Mouse (Mus musculus) spleen, adult 2 months (tissue): ENCODE data around the gene Lpar6. TPM values are rescaled to one million over a fixed set of nuclear protein-coding genes. Genes with fewer than 3 reads are reported as not detected.

Experiments used
- DNase-seq, 2 experiments: peaks; one replicate each; pipeline versions ENCODE4 v3.0.0 to v3.0.0-alpha.2; 2012 to 2021; ENCODE audit warnings: low spot score in 2 of 2, low read depth in 1 of 2
- H3K27ac ChIP-seq: fragments of 200-500 bp; 2 replicates; pipeline ENCODE4 v1.5.1; 2012; ENCODE audit warnings: low read length, inconsistent platforms; ENCODE audit not compliant: insufficient read depth
- H3K27me3 ChIP-seq: fragments of 200-500 bp; 2 replicates; pipeline ENCODE4 v1.6.1; 2012; ENCODE audit warnings: mild to moderate bottlenecking, moderate library complexity, low read length, inconsistent platforms; ENCODE audit not compliant: control insufficient read depth, insufficient read depth
- H3K36me3 ChIP-seq: fragments of 200-500 bp; 2 replicates; pipeline ENCODE4 v1.6.1; 2012; ENCODE audit warnings: mild to moderate bottlenecking, low read length, inconsistent platforms; ENCODE audit not compliant: control insufficient read depth, insufficient read depth
- H3K4me1 ChIP-seq: fragments of 200-500 bp; 2 replicates; pipeline ENCODE4 v1.6.1; 2011; ENCODE audit warnings: inconsistent platforms; ENCODE audit not compliant: control insufficient read depth, insufficient read depth, insufficient read length
- H3K4me3 ChIP-seq: fragments of 200-500 bp; 2 replicates; pipeline ENCODE4 v1.5.1; 2011; ENCODE audit warnings: mild to moderate bottlenecking, inconsistent platforms; ENCODE audit not compliant: insufficient read depth, insufficient read length; ENCODE audit errors: extremely low read depth
- CTCF ChIP-seq: fragments of 200-500 bp; IDR thresholded peaks from 2 replicates; pipeline ENCODE4 v1.5.1; 2011; ENCODE audit warnings: mild to moderate bottlenecking, inconsistent platforms; ENCODE audit not compliant: insufficient read depth, insufficient read length, insufficient replicate concordance; ENCODE audit errors: extremely low read depth
- POLR2A ChIP-seq: fragments of 200-500 bp; IDR thresholded peaks from 2 replicates; pipeline ENCODE4 v1.6.1; 2011; ENCODE audit warnings: low read depth, low read length, inconsistent platforms
- WGBS: fragments of 180-500 bp; shearing (Covaris S2); methylation state at CpG from one replicate; pipeline ENCODE4 v1.1.7; 2018; 5-methylcytosine and 5-hydroxymethylcytosine counted together
- polyA plus RNA-seq: library from polyadenylated mRNA; depleted of rRNA; stranded (reverse); fragments of >200 nt; gene quantifications from 2 replicates; pipeline ENCODE4 v1.2.3, GENCODE M21; 2012; rRNA removed

Gene Lpar6
- polyA plus RNA-seq = 2.7 and 2.8 TPM in 2 replicates

DNA sequence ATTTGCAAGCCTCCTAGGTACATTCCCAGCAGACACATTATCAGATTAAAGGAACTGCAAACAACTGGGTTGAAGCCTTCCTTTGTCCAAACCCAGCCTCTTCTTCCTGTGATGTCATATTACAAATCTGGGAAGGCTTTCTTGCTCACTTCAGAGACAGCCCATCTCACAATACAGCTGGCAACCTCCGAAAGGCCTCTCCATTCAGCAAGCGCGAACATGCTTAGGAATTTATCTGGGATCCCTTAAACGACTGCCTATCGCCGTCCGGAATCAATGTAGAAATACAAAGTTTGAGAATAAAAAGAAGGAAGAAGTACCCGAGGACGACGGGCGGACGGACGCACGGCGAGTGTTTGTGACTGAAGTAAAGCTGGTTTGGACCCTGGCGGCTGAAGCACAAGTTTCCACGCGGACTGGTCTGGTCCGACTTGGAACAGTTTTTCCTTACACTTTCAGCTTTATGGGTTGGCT lies at the start of gene Lpar6:
Gene Lpar6 (plus strand): TSS at position 48 of the 474 bp plus-strand sequence.
- WGBS = under 1% methylated on average over 19 of the region's 19 CpGs
- Histone ChIP-seq H3K4me3 (peak within 1 kb of the TSS; percentile 82), H3K4me1 (peaks cover 2% of the 10 kb centered on the region; the same call in 1 of the 2 replicates), H3K27ac (peak within 1 kb of the TSS; percentile 91), H3K36me3 (peaks cover 1% of the 10 kb centered on the region; the same call in 1 of the 2 replicates), H3K27me3 (no peaks in the 10 kb centered on the region)
- peak in 1 of 2 experiments; percentile 23 for DNase-seq
- TF ChIP-seq CTCF (no peak), POLR2A (peak; percentile 75)

DNA sequence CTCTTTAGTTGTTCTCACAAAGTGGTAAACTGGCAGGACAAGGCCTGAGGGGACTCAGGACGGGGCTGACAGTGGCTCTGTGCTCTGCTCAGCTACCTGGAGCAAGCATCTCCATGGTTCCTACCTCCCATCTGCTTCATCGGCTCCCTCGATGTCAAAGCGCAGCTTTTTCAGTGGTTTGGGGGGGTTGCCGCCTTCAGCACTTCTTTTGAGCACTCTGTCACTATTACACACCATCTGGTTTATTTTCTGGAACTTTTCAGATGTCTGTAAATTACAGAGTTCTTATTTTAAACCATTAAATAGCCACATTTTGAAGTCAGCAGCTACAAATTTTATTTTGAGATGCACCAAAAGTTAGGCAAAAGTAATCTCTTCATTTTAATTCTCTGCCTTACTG lies 38.6 kb upstream of the Lpar6 start:
- no peaks in the 10 kb centered on the region for H3K27me3 ChIP-seq
- H3K36me3 ChIP-seq = peaks cover 20% of the 10 kb centered on the region
- TF ChIP-seq CTCF (no peak), POLR2A (no peak)
- no peaks in the 10 kb centered on the region for H3K4me1 ChIP-seq
- no peak overlapping the region for H3K27ac ChIP-seq
- WGBS = 93% methylated on average over 5 of the region's 5 CpGs
- no peak for DNase-seq
- no peak overlapping the region for H3K4me3 ChIP-seq

- 53% methylated on average over 3 of the region's 3 CpGs for WGBS
- TF ChIP-seq POLR2A (no peak), CTCF (no peak)
- Histone ChIP-seq H3K27ac (no peak overlapping the region), H3K4me3 (no peak overlapping the region), H3K4me1 (no peaks in the 10 kb centered on the region), H3K36me3 (peaks cover 23% of the 10 kb centered on the region), H3K27me3 (no peaks in the 10 kb centered on the region)
- DNase-seq = no peak
Measured at GRCm38 (mm10) chr14:73201447-73201846, 36.2 kb upstream of the Lpar6 start.

DNA sequence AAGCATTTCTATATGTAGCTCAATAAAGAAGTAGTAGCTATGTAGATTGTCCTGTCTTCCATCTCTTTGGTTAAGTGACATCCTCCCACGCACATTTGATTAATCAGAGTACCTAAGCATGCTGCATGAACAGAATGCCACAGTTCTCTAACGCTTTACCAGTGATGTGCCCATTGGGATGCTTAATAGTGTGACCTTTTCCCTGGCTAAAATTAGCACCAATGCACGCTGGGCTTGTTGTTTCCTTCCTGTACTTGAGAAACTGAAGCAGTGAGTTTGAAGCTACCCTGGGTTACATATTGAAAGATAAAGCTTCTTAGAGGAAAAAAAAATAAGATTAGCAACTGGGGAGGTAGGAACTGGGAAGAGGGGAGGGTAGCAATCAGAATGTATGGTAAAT lies 33.7 kb upstream of the Lpar6 start:
- H3K4me3 ChIP-seq = no peak overlapping the region
- no peaks in the 10 kb centered on the region for H3K27me3 ChIP-seq
- WGBS = 68% methylated on average over 3 of the region's 3 CpGs
- TF ChIP-seq POLR2A (no peak), CTCF (no peak)
- H3K27ac ChIP-seq = no peak overlapping the region
- peaks cover 13% of the 10 kb centered on the region for H3K36me3 ChIP-seq
- no peak for DNase-seq
- no peaks in the 10 kb centered on the region for H3K4me1 ChIP-seq

DNA sequence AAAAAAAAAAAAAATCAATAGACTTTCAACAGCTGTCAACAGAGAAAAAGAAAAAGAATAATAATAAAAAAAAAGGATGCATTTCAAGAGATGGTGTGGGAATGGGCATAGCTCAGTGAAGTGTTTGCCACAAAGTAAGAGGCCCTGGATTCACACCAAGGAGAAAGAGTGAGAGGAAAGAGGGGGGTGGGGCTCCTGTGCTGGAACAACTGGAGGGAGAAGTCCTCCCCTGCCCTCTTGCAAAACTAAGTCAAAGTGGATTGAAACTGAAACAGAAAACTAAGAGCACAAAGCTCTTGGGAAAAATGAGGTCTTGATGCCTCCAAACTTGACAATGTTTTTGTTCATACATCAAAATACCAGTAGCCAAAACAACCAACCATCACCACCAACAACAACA lies 28.4 kb upstream of the Lpar6 start:
- peaks cover 13% of the 10 kb centered on the region for H3K36me3 ChIP-seq
- no peak for TF ChIP-seq POLR2A
- no peak for DNase-seq
- H3K27me3 ChIP-seq = no peaks in the 10 kb centered on the region
- 0 out of 2 replicates have a peak, but pooled peaks cover 2% of the 10 kb centered on the region for H3K4me1 ChIP-seq
- no peak overlapping the region for H3K27ac ChIP-seq
- no peak overlapping the region for H3K4me3 ChIP-seq

- no peak for DNase-seq
- TF ChIP-seq POLR2A (no peak), CTCF (no peak)
- Histone ChIP-seq H3K27me3 (no peaks in the 10 kb centered on the region), H3K27ac (no peak overlapping the region), H3K4me3 (no peak overlapping the region), H3K36me3 (peaks cover 12% of the 10 kb centered on the region), H3K4me1 (0 out of 2 replicates have a peak, but pooled peaks cover 2% of the 10 kb centered on the region)
- 96% methylated on average over 8 of the region's 8 CpGs for WGBS
Measured at GRCm38 (mm10) chr14:73210196-73210595, 27.5 kb upstream of the Lpar6 start.

- no peak for DNase-seq
- Histone ChIP-seq H3K27me3 (no peaks in the 10 kb centered on the region), H3K4me1 (0 out of 2 replicates have a peak, but pooled peaks cover 2% of the 10 kb centered on the region), H3K4me3 (no peak overlapping the region), H3K36me3 (peaks cover 13% of the 10 kb centered on the region), H3K27ac (no peak overlapping the region)
- TF ChIP-seq POLR2A (no peak), CTCF (no peak)
- 92% methylated on average over 5 of the region's 5 CpGs for WGBS
Measured at GRCm38 (mm10) chr14:73211477-73211876, 26.2 kb upstream of the Lpar6 start.
